Mouse (Mus musculus): ENCODE measurements around the gene Sfta2.

GRCm38 (mm10) chr17:35696691-35697090, 95.3 kb downstream of the Sfta2 start:
- no peak for TF ChIP-seq CTCF (IDR thresholded peaks at IDR 0.05; ENCODE audit: low read depth, low read length)
- no peak for TF ChIP-seq POLR2AphosphoS5 (IDR thresholded peaks at IDR 0.05; ENCODE audit: insufficient replicate concordance, low read depth, low read length)

Data from G1E (cell line).